Mouse (Mus musculus) testis, adult 2 months (tissue): Measurements from ENCODE around the gene Shc4.

Source experiments
- CTCF ChIP-seq: fragments of 200-500 bp; IDR thresholded peaks from 2 replicates; pipeline ENCODE4 v1.5.1; 2012; ENCODE audit warnings: low read depth, mild to moderate bottlenecking, inconsistent platforms, low read length, moderate library complexity; ENCODE audit not compliant: control insufficient read depth, insufficient read depth, insufficient replicate concordance
- POLR2A ChIP-seq: fragments of 200-500 bp; IDR thresholded peaks from 2 replicates; pipeline ENCODE4 v1.6.1; 2012; ENCODE audit warnings: low read depth, mild to moderate bottlenecking, inconsistent platforms, low read length, moderate library complexity; ENCODE audit not compliant: control insufficient read depth

- TF ChIP-seq POLR2A (no peak), CTCF (no peak)
These were observed 12.0 kb upstream of the Shc4 start for GRCm38 (mm10) chr2:125736025-125736343.
